Mouse (Mus musculus): Measurements from ENCODE around the gene Vmn2r9.
A peak's percentile ranks its signal among the peaks of the same experiment; 100 is the strongest.
"Not testable (repeated sequence)": the region's sequence is repeated elsewhere in the genome, so short reads cannot be mapped to it uniquely, and the experiment has no call there.

Gene Vmn2r9

DNA sequence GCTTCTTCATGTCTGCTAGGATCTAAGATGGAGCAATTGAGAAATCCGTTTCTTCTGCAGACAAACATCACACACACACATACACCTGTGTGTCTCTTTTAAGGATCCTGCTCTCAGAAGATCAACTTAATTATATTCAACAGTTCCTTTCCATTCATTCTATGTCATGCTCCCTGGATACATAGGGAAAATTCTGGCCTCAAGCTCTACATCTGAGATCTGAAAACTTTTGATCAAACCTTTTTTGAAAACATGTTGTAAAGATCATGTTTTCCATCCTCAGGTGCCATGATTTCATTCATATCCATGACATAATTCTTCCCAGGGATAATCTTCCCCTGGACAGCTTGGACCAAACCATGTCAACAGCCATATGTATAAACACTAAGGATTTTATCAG, at the start of gene Vmn2r9:
TSS of gene Vmn2r9 (minus strand) at position 101 of the 400 bp plus-strand sequence.
- DNase-seq (ENCODE audit: low read depth, low spot score) = not testable (repeated sequence)

DNA sequence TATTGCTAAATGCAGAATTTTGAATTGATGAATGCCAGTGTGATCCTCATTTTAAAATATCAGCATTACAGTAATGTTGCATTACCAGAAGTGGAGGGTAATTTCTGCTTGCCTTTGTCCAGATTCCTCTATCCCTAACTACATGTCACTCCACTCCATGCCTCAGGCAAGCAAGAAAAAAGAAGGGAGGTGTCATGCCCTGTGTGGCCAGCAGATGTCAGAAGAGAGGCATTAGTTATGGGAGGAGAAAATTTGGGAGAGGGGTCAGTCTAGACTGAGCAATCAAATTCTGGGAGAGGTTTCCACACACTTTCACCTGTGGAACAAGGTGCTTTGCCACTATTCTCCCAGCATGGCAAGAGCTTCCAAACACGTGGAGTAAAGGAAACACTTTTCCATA, 14.3 kb upstream of the Vmn2r9 start:
- peak; percentile 58 for DNase-seq (ENCODE audit: low read depth, low spot score)

- DNase-seq (ENCODE audit: low read depth, low spot score) = no peak
Measured at GRCm38 (mm10) chr5:108849466-108849865, 2.9 kb downstream of the Vmn2r9 start.

DNA sequence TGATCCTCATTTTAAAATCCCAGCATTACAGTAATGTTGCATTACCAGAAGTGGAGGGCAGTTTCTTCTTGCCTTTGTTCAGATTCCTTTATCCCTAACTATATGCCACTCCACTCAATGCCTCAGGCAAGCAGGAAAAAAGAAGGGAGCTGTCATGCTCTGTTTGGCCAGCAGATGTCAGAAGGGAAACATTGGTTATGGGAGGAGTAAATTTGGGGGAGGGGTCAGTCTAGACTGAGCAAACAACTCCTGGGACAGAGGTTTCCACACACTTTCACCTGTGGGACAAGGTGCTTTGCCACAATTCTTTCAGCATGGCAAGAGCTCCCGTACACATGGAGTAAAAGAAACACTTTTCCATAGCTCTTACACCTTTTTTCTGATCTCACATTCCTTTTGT, 16.2 kb downstream of the Vmn2r9 start:
- DNase-seq (ENCODE audit: low read depth, low spot score) = peak; percentile 64

- no peak for DNase-seq (ENCODE audit: low read depth, low spot score)
Measured at GRCm38 (mm10) chr5:108823276-108823675, 29.1 kb downstream of the Vmn2r9 start.

- not testable (repeated sequence) for DNase-seq (ENCODE audit: low read depth, low spot score)
Measured at GRCm38 (mm10) chr5:108808750-108809149, 43.7 kb downstream of the Vmn2r9 start, which contains the start of gene Vmn2r8. Gene Vmn2r8, minus strand, starts transcription at chr5:108808850.

DNA sequence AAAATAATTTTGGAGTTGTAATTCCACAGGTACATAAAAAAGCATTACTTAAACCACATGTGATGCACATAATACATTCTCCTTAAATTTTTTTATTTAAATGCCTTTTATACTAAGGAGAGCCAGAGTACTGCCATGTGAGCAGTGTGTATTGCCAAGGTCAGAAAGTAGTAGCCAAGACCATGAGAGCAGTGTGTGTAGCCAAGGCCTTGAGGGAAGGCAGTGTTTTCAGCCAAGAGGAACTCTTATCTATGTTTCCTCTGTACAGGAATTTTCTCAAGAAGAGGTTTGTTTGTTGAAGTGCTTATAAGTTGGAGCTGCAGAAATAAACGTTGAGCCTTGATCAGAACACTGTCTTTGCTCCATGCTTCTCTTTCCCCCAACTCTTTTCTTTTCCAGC, 48.8 kb downstream of the Vmn2r9 start:
- no peak for DNase-seq (ENCODE audit: low read depth, low spot score)

DNA sequence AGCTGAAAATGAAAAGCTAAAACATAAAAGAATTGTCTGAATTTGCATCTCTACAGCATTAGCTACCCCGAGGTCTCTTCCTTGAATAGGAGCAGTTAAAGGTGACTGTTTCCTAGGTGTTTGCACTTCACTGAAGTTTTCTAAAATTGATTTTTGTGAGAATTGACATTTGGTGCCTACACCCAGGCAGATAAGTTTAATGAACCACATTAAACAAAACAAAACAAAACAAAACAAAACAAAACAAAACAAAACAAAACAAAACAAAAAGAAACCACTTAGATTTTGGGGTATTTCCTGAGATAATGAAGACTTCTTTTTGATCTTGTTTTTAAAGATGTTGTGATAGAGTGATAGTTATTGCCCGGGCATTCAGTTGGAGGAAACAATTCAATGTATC, 57.1 kb downstream of the Vmn2r9 start, which contains the start of gene Tmed11:
TSS of gene Tmed11 (minus strand) at position 101 of the 400 bp plus-strand sequence.
- DNase-seq (ENCODE audit: low read depth, low spot score) = not testable (repeated sequence)

- peak; percentile 41 for DNase-seq (ENCODE audit: low read depth, low spot score)
Measured at GRCm38 (mm10) chr5:108790385-108790784, 62.0 kb downstream of the Vmn2r9 start.
